Mouse (Mus musculus) ES-Bruce4 (cell line): ENCODE measurements around the gene 2410015M20Rik. TPM values are rescaled to one million over a fixed set of nuclear protein-coding genes. Genes with fewer than 3 reads are reported as not detected.

Source experiments
- H3K27ac ChIP-seq: 2 replicates; pipeline ENCODE4 v1.5.1; 2012; ENCODE audit warnings: low read length, inconsistent platforms; ENCODE audit not compliant: insufficient read depth
- H3K27me3 ChIP-seq: 2 replicates; pipeline ENCODE4 v1.6.1; 2012; ENCODE audit warnings: mild to moderate bottlenecking, low read length, inconsistent platforms; ENCODE audit not compliant: control insufficient read depth, poor library complexity, insufficient read depth, severe bottlenecking
- H3K36me3 ChIP-seq: 2 replicates; pipeline ENCODE4 v1.6.1; 2012; ENCODE audit warnings: inconsistent platforms, mild to moderate bottlenecking, low read length, moderate library complexity; ENCODE audit not compliant: control insufficient read depth, poor library complexity, insufficient read depth, severe bottlenecking
- H3K4me1 ChIP-seq: one replicate; pipeline ENCODE4 v1.8.1; 2011; ENCODE audit warnings: low read length; ENCODE audit not compliant: control insufficient read depth, insufficient read depth
- H3K4me3 ChIP-seq: 2 replicates; pipeline ENCODE4 v1.5.1; 2011; ENCODE audit warnings: low read depth, mild to moderate bottlenecking, low read length
- H3K9ac ChIP-seq: 2 replicates; pipeline ENCODE4 v1.6.1; 2012; ENCODE audit warnings: low read depth, mild to moderate bottlenecking, inconsistent platforms; ENCODE audit not compliant: poor library complexity, severe bottlenecking
- H3K9me3 ChIP-seq: replicated peaks from 2 replicates; pipeline ENCODE4 v1.6.1; 2012; ENCODE audit warnings: mild to moderate bottlenecking, low read length, inconsistent platforms; ENCODE audit not compliant: control insufficient read depth, poor library complexity, insufficient read depth, severe bottlenecking
- CTCF ChIP-seq: IDR thresholded peaks from one replicate; pipeline ENCODE4 v1.8.1; 2011; ENCODE audit warnings: low read depth, low read length
- EP300 ChIP-seq: IDR thresholded peaks from 2 replicates; pipeline ENCODE4 v1.6.1; 2011; ENCODE audit warnings: low read depth, low read length; ENCODE audit not compliant: insufficient read depth
- POLR2A ChIP-seq: IDR thresholded peaks from one replicate; pipeline ENCODE4 v1.8.1; 2011; ENCODE audit warnings: low read length; ENCODE audit not compliant: insufficient read depth
- polyA plus RNA-seq: library from polyadenylated mRNA; stranded (reverse); fragments of >200 nt; gene quantifications from 2 replicates; pipeline ENCODE4 v1.2.4, GENCODE M21; 2011; ENCODE audit warnings: low read depth; ENCODE audit not compliant: missing spikeins, insufficient read depth, insufficient read length

The 2410015M20Rik gene
- polyA plus RNA-seq, result 105 and 131 TPM in 2 replicates

DNA sequence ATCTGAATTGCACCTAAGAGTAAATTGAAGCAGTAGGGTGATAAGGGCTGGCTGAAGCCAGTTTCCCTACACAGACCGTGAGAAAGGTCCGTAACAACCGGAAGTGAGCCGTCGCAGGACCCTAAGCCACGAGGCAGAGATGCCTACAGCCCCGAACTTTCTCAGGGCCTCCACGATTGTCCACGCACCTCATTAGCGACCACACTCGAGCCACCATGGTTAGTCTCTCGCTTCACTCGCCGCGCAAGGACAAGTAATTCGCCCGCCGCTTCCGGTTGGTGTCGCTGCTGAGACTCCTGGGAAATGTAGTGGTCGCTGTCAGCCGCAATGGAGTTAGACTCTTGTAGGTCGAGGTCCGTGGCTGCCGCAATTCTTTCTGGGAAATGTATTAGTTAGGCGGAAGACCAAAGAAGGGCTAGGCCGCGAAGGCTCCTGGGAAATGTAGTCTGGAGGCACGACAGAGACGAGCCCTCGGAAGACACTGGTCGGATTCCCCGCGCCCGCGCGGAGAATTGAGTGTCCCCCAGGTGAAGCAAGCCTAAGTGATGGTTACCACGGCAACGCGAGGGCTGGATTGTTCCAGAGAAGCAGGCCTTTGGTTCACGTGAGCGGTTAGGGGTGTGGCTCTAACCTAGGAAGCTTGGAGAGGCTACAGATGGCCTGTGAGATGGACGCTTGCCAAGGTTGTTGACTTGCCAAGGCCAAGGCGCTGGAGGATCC lies at the start of gene 2410015M20Rik:
Gene 2410015M20Rik, minus strand, starts transcription at position 320 of the 720 bp plus-strand sequence.
- Histone ChIP-seq H3K4me1 (peaks cover 2% of the 10 kb centered on the region), H3K9me3 (no peaks in the 10 kb centered on the region), H3K27ac (peak within 1 kb of the TSS; percentile 20), H3K4me3 (peak within 1 kb of the TSS; percentile 97), H3K9ac (peak within 1 kb of the TSS; percentile 81), H3K36me3 (peaks cover 31% of the 10 kb centered on the region), H3K27me3 (no peaks in the 10 kb centered on the region)
- TF ChIP-seq CTCF, result peak; percentile 2
- TF ChIP-seq POLR2A, result no peak
- no peak for TF ChIP-seq EP300

DNA sequence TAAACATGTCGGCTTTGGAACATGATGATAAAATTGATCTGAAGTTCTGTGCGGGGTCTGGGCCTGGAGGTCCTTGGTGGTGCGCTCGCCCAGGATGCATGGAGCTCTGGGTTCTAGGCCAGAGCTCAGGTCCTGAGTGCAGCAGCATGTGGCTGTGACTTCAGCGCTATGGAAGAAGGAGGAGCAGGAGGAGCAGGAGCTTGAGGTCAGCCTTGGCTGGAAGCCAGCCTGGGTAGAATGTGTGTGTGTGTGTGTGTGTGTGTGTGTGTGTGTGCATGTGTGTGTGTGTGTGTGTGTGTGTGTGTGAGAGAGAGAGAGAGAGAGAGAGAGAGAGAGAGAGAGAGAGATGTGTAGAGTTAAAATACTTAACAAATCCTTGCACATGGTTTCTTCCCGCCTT lies 46.6 kb upstream of the 2410015M20Rik start:
- no peak overlapping the region for H3K4me3 ChIP-seq
- H3K9ac ChIP-seq, result no peak overlapping the region
- no peak for TF ChIP-seq EP300
- no peak for TF ChIP-seq CTCF
- no peak for TF ChIP-seq POLR2A
- H3K27ac ChIP-seq, result no peak overlapping the region
- H3K4me1 ChIP-seq, result no peaks in the 10 kb centered on the region
- H3K9me3 ChIP-seq, result no peaks in the 10 kb centered on the region
- H3K36me3 ChIP-seq, result no peaks in the 10 kb centered on the region
- no peaks in the 10 kb centered on the region for H3K27me3 ChIP-seq

DNA sequence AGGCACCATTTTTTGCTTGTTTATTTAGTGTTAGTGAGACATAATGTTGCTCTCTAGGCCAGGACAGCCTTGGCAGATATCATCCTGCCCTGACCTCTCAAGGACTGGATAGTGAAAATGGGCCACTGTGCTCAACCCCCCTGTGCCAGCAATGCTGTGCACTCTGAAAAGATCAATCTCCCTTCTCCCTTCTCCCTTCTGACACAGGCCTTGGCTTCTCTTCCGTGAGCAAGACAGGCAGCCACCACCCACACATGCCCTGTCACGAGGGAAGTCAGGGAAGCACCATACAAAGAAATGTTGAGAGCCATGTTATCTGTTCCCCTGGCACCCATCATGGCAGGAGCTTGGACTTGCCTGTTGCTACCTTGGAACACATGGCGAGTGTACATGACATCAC lies 45.7 kb upstream of the 2410015M20Rik start:
- Histone ChIP-seq H3K9me3 (no peaks in the 10 kb centered on the region), H3K36me3 (no peaks in the 10 kb centered on the region), H3K27ac (no peak overlapping the region), H3K27me3 (no peaks in the 10 kb centered on the region), H3K4me1 (no peaks in the 10 kb centered on the region), H3K9ac (no peak overlapping the region), H3K4me3 (no peak overlapping the region)
- TF ChIP-seq POLR2A, result no peak
- TF ChIP-seq CTCF, result no peak
- TF ChIP-seq EP300, result no peak

DNA sequence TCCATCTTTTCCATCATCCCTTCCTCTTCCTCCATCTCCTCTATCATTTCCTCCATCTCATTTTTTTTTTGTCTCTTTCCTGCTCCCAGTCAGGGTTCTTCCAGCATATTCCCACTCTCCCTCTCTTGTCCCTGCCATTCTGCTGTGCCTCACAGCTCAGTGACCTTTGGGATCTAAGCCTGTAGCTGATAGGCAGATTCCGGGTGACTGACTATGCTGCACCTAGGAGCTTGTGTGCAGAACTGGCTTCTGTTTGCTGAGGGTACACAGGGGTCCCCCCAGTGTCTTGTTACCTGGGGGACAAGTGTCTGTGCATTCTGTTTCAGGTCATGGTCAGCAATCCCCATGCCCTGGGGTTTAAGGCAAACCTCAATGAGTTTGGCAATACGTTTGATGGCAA lies 45.2 kb upstream of the 2410015M20Rik start:
- H3K4me1 ChIP-seq, result no peaks in the 10 kb centered on the region

DNA sequence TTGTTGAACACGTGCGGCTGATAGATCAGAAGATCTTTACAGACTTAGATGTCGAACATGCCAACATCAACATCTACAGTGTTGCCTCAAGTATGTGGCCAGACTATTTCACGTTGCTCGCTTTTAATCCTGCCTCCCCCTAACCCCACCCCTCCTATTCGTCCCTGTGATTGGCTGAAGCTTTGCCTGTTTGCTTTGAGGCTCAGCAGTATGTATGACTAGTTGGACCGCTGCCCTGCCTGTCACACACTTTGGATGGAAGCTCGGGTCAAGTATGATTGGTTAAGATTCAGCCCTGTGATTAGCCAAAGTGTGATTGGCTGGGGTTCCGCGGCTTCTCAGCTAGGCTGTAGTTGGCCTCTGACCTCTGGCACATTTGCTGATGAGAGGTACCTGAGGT lies 42.2 kb upstream of the 2410015M20Rik start:
- H3K4me1 ChIP-seq, result no peaks in the 10 kb centered on the region

More for the DNA sequence above, 45.2 kb upstream of the 2410015M20Rik start:
- Histone ChIP-seq H3K27ac (no peak overlapping the region), H3K9ac (no peak overlapping the region), H3K27me3 (no peaks in the 10 kb centered on the region), H3K36me3 (no peaks in the 10 kb centered on the region), H3K9me3 (no peaks in the 10 kb centered on the region), H3K4me3 (no peak overlapping the region)
- TF ChIP-seq EP300, result no peak
- TF ChIP-seq POLR2A, result no peak
- TF ChIP-seq CTCF, result no peak

DNA sequence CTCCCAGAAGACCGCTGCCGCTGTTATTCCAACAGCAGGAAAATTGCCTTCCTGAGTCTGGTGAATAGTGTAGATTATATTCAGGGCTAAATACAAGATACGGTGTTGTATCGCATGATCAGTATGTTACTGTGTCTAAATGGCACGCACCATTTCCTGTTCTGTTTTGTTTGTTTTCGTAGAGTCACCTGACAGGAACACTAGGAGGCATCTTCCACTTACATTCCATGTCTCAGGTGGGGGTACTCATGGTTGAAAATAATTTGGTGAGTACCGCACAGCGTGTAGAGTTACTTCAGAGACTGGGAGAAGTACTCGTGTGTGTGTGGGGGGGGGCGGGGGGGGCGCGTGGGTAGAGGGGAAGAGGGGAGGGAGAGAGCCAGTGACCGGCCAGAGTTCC lies 38.0 kb upstream of the 2410015M20Rik start:
- Histone ChIP-seq H3K4me1 (no peaks in the 10 kb centered on the region), H3K36me3 (no peaks in the 10 kb centered on the region), H3K27ac (no peak overlapping the region), H3K9ac (peak overlapping the region; percentile 60), H3K27me3 (no peaks in the 10 kb centered on the region), H3K4me3 (no peak overlapping the region), H3K9me3 (no peaks in the 10 kb centered on the region)
- TF ChIP-seq CTCF (no peak), POLR2A (no peak), EP300 (no peak)

More for the DNA sequence above, 42.2 kb upstream of the 2410015M20Rik start:
- TF ChIP-seq EP300 (no peak), POLR2A (no peak), CTCF (no peak)
- Histone ChIP-seq H3K9me3 (no peaks in the 10 kb centered on the region), H3K27me3 (no peaks in the 10 kb centered on the region), H3K4me3 (no peak overlapping the region), H3K36me3 (no peaks in the 10 kb centered on the region), H3K27ac (no peak overlapping the region), H3K9ac (no peak overlapping the region)
